Mouse (Mus musculus): Measurements from ENCODE around the gene Mblac2.
A peak's percentile ranks its signal among the peaks of the same experiment; 100 is the strongest.

Gene Mblac2

GRCm38 (mm10) chr13:81740898-81741297 is 29.8 kb downstream of the Mblac2 start:
- peak; percentile 14 for DNase-seq

GRCm38 (mm10) chr13:81743391-81744091 is 32.4 kb downstream of the Mblac2 start:
- peak; percentile 25 for DNase-seq

- no peak for DNase-seq
Measured at GRCm38 (mm10) chr13:81744092-81744396, 32.9 kb downstream of the Mblac2 start.

- no peak for DNase-seq
Measured at GRCm38 (mm10) chr13:81754878-81755277, 43.7 kb downstream of the Mblac2 start.

- no peak for DNase-seq
Measured at GRCm38 (mm10) chr13:81755324-81755723, 44.2 kb downstream of the Mblac2 start.

- peak; percentile 46 for DNase-seq
Measured at GRCm38 (mm10) chr13:81757058-81757660, 46.0 kb downstream of the Mblac2 start.

- DNase-seq, result peak; percentile 69
Measured at GRCm38 (mm10) chr13:81760379-81760778, 49.2 kb downstream of the Mblac2 start.

- peak; percentile 70 for DNase-seq
Measured at GRCm38 (mm10) chr13:81761566-81762186, 50.5 kb downstream of the Mblac2 start.

- no peak for DNase-seq
Measured at GRCm38 (mm10) chr13:81764173-81764572, 53.0 kb downstream of the Mblac2 start.

- peak; percentile 82 for DNase-seq
Measured at GRCm38 (mm10) chr13:81767038-81767659, 56.0 kb downstream of the Mblac2 start.

GRCm38 (mm10) chr13:81776217-81776616 is 65.1 kb downstream of the Mblac2 start:
- no peak for DNase-seq

GRCm38 (mm10) chr13:81782475-81782874 is 71.3 kb downstream of the Mblac2 start:
- no peak for DNase-seq

GRCm38 (mm10) chr13:81782971-81783404 is 71.8 kb downstream of the Mblac2 start, which contains the start of gene Cetn3:
Gene Cetn3, plus strand, starts transcription at chr13:81783077.
- DNase-seq, result peak; percentile 97

- DNase-seq, result peak; percentile 99
Measured at GRCm38 (mm10) chr13:81783405-81784342, 72.5 kb downstream of the Mblac2 start.

- DNase-seq, result no peak
Measured at GRCm38 (mm10) chr13:81785766-81786480, 74.8 kb downstream of the Mblac2 start.

GRCm38 (mm10) chr13:81790160-81790559 is 79.0 kb downstream of the Mblac2 start:
- no peak for DNase-seq

- DNase-seq, result peak; percentile 26
Measured at GRCm38 (mm10) chr13:81791861-81792260, 80.7 kb downstream of the Mblac2 start.

- peak; percentile 10 for DNase-seq
Measured at GRCm38 (mm10) chr13:81793850-81794249, 82.7 kb downstream of the Mblac2 start.

GRCm38 (mm10) chr13:81801121-81801520 is 90.0 kb downstream of the Mblac2 start:
- peak; percentile 10 for DNase-seq
